Mouse (Mus musculus) CH12.LX (cell line): ENCODE measurements around the gene Gss.

Source experiments
- CHD1 ChIP-seq: IDR thresholded peaks from 2 replicates; pipeline ENCODE4 v1.6.1; 2012; ENCODE audit warnings: low read depth, low read length, improper control_type of control experiment, inconsistent platforms
- CHD2 ChIP-seq: IDR thresholded peaks from 2 replicates; pipeline ENCODE4 v1.6.1; 2011; ENCODE audit warnings: low read length, improper control_type of control experiment
- CTCF ChIP-seq, 2 experiments: IDR thresholded peaks in 1 of 2; conservative IDR thresholded peaks in 1 of 2; 2 replicates each; pipeline ENCODE4 v1.5.1; 2011 to 2012; ENCODE audit warnings: low read depth in 2 of 2, low read length in 2 of 2, improper control_type of control experiment in 1 of 2, inconsistent platforms in 1 of 2, mild to moderate bottlenecking in 1 of 2, moderate library complexity in 1 of 2
- EP300 ChIP-seq: IDR thresholded peaks from 2 replicates; pipeline ENCODE4 v1.6.1; 2011; ENCODE audit warnings: low read length, improper control_type of control experiment
- ETS1 ChIP-seq: conservative IDR thresholded peaks from 2 replicates; pipeline ENCODE4 v1.6.1; 2012; ENCODE audit warnings: low read depth, mild to moderate bottlenecking, inconsistent platforms, low read length, improper control_type of control experiment, moderate library complexity
- IRF4 ChIP-seq: IDR thresholded peaks from 2 replicates; pipeline ENCODE4 v1.6.1; 2014; ENCODE audit warnings: low read depth, mild to moderate bottlenecking, inconsistent platforms, low read length, improper control_type of control experiment
- MAZ ChIP-seq: IDR thresholded peaks from 2 replicates; pipeline ENCODE4 v1.6.1; 2012; ENCODE audit warnings: low read depth, mild to moderate bottlenecking, inconsistent platforms, low read length, improper control_type of control experiment, moderate library complexity
- POLR2A ChIP-seq: IDR thresholded peaks from 2 replicates; pipeline ENCODE4 v1.6.1; 2011; ENCODE audit warnings: low read depth, mild to moderate bottlenecking, improper control_type of control experiment, low read length
- RAD21 ChIP-seq: IDR thresholded peaks from 2 replicates; pipeline ENCODE4 v1.6.1; 2011; ENCODE audit warnings: low read depth, mild to moderate bottlenecking, low read length, improper control_type of control experiment, moderate library complexity
- SIN3A ChIP-seq: IDR thresholded peaks from 2 replicates; pipeline ENCODE4 v1.6.1; 2012; ENCODE audit warnings: low read length, improper control_type of control experiment, inconsistent platforms
- UBTF ChIP-seq: IDR thresholded peaks from 2 replicates; pipeline ENCODE4 v1.6.1; 2012; ENCODE audit warnings: low read depth, mild to moderate bottlenecking, inconsistent platforms, low read length, improper control_type of control experiment, moderate library complexity
- ZNF384 ChIP-seq: IDR thresholded peaks from 2 replicates; pipeline ENCODE4 v1.6.1; 2012; ENCODE audit warnings: low read depth, low read length, improper control_type of control experiment, inconsistent platforms

DNA sequence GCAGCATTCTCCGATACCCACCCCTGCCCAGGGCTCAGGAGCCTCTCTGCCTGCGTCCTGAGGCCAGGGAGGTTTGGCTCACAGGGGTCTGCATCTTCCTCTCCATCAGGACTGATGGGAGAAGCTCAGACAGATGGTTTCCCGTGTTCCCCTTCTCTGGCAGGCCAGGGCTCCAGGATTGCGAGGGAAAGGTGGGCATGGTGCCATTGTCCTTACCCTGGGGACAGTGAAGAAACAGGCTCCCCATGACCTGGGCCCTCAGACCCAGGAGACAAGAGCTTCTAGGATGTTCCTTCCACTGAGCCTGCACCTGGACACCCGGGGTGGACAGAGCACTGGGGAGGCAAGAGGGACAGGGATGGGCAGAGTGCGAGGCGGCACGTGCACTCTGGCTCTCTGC is 42.0 kb upstream of the Gss start:
- no peak for TF ChIP-seq RAD21
- TF ChIP-seq CHD1, result no peak
- TF ChIP-seq SIN3A, result no peak
- no peak for TF ChIP-seq ETS1
- TF ChIP-seq POLR2A, result no peak
- TF ChIP-seq CHD2, result no peak
- TF ChIP-seq IRF4, result no peak
- TF ChIP-seq UBTF, result no peak
- no peak for TF ChIP-seq EP300
- TF ChIP-seq CTCF (conservative IDR thresholded peaks at IDR 0.05 in 1 of 2, IDR thresholded peaks at IDR 0.05 in 1 of 2; ENCODE audit: low read depth in 2 of 2, low read length in 2 of 2), result no peak
- TF ChIP-seq ZNF384, result no peak
- no peak for TF ChIP-seq MAZ
